Mouse (Mus musculus): ENCODE measurements around the gene Rad54l. TPM values are rescaled to one million over a fixed set of nuclear protein-coding genes. Genes with fewer than 3 reads are reported as not detected.

Gene Rad54l
- polyA plus RNA-seq (2014; fragmentation: Illumina TruSeq; extraction: RNeasy Lipid Tissue Mini Kit (QIAGEN cat#74804)): 4.5 TPM

GRCm38 (mm10) chr4:116123602-116124519, at the start of gene Rad54l, which contains the start of gene Pomgnt1:
Gene Rad54l, minus strand, starts transcription at chr4:116123690.
Gene Pomgnt1, plus strand, starts transcription at chr4:116123840.

GRCm38 (mm10) chr4:116173072-116173471, 49.6 kb upstream of the Rad54l start, which contains the start of the genes 1700042G07Rik and Gm49337:
Gene 1700042G07Rik, plus strand, starts transcription at chr4:116173372.
Gene Gm49337, plus strand, starts transcription at chr4:116173384.

GRCm38 (mm10) chr4:116167404-116167803, 43.9 kb upstream of the Rad54l start, which contains the start of gene Tspan1:
Gene Tspan1, minus strand, starts transcription at chr4:116167601.

GRCm38 (mm10) chr4:116151238-116151637, 27.7 kb upstream of the Rad54l start, which contains the start of gene Lurap1:
Gene Lurap1, minus strand, starts transcription at chr4:116151338.

GRCm38 (mm10) chr4:116074861-116075620, 48.4 kb downstream of the Rad54l start, which contains the start of the genes Uqcrh and Lrrc41:
Gene Uqcrh, minus strand, starts transcription at chr4:116075071.
Gene Lrrc41, plus strand, starts transcription at chr4:116075269.

GRCm38 (mm10) chr4:116053399-116053961, 70.0 kb downstream of the Rad54l start, which contains the start of gene Nsun4:
Gene Nsun4, minus strand, starts transcription at chr4:116053876.

Other genes starting within 250 kb of the Rad54l start
- not detected for gene Kncn, start 239.3 kb downstream of the Rad54l start, polyA plus RNA-seq (2014; fragmentation: Illumina TruSeq; extraction: RNeasy Lipid Tissue Mini Kit (QIAGEN cat#74804))
- not detected for gene 6430628N08Rik, start 233.0 kb downstream of the Rad54l start, polyA plus RNA-seq (2014; fragmentation: Illumina TruSeq; extraction: RNeasy Lipid Tissue Mini Kit (QIAGEN cat#74804))
- 0.14 TPM for gene Dmbx1, start 183.8 kb downstream of the Rad54l start, polyA plus RNA-seq (2014; fragmentation: Illumina TruSeq; extraction: RNeasy Lipid Tissue Mini Kit (QIAGEN cat#74804))
- gene Faah, start 105.8 kb downstream of the Rad54l start, polyA plus RNA-seq (2014; fragmentation: Illumina TruSeq; extraction: RNeasy Lipid Tissue Mini Kit (QIAGEN cat#74804)): 1.1 TPM
- gene Nsun4, start 69.8 kb downstream of the Rad54l start, polyA plus RNA-seq (2014; fragmentation: Illumina TruSeq; extraction: RNeasy Lipid Tissue Mini Kit (QIAGEN cat#74804)): 10.5 TPM
- gene Uqcrh, start 48.6 kb downstream of the Rad54l start, polyA plus RNA-seq (2014; fragmentation: Illumina TruSeq; extraction: RNeasy Lipid Tissue Mini Kit (QIAGEN cat#74804)): 188 TPM
- gene Lrrc41, start 48.4 kb downstream of the Rad54l start, polyA plus RNA-seq (2014; fragmentation: Illumina TruSeq; extraction: RNeasy Lipid Tissue Mini Kit (QIAGEN cat#74804)): 13.3 TPM
- 7.3 TPM for gene Pomgnt1, start 150 bp upstream of the Rad54l start, polyA plus RNA-seq (2014; fragmentation: Illumina TruSeq; extraction: RNeasy Lipid Tissue Mini Kit (QIAGEN cat#74804))
- 4.8 TPM for gene Lurap1, start 27.6 kb upstream of the Rad54l start, polyA plus RNA-seq (2014; fragmentation: Illumina TruSeq; extraction: RNeasy Lipid Tissue Mini Kit (QIAGEN cat#74804))
- 18.3 TPM for gene Tspan1, start 43.9 kb upstream of the Rad54l start, polyA plus RNA-seq (2014; fragmentation: Illumina TruSeq; extraction: RNeasy Lipid Tissue Mini Kit (QIAGEN cat#74804))
- not detected for gene 1700042G07Rik, start 49.7 kb upstream of the Rad54l start, polyA plus RNA-seq (2014; fragmentation: Illumina TruSeq; extraction: RNeasy Lipid Tissue Mini Kit (QIAGEN cat#74804))
- 2.2 TPM for gene Gm49337, start 49.7 kb upstream of the Rad54l start, polyA plus RNA-seq (2014; fragmentation: Illumina TruSeq; extraction: RNeasy Lipid Tissue Mini Kit (QIAGEN cat#74804))
- gene Pik3r3, start 97.9 kb upstream of the Rad54l start, polyA plus RNA-seq (2014; fragmentation: Illumina TruSeq; extraction: RNeasy Lipid Tissue Mini Kit (QIAGEN cat#74804)): 34.3 TPM

All from ovary, adult 10 weeks (tissue).